Mouse (Mus musculus): ENCODE measurements around the gene Gm5039. TPM values are rescaled to one million over a fixed set of nuclear protein-coding genes. Genes with fewer than 3 reads are reported as not detected.
"Not testable (repeated sequence)": the region's sequence is repeated elsewhere in the genome, so short reads cannot be mapped to it uniquely, and the experiment has no call there.

Gene Gm5039
- total RNA-seq (2018; cell fraction: chromatin; rRNA removed), result not detected
- total RNA-seq (2018; cell fraction: cytosol; rRNA removed), result not detected
- total RNA-seq (2018; cell fraction: nucleus; rRNA removed), result not detected
- not detected in 3 replicates for polyA plus RNA-seq (2018)

DNA sequence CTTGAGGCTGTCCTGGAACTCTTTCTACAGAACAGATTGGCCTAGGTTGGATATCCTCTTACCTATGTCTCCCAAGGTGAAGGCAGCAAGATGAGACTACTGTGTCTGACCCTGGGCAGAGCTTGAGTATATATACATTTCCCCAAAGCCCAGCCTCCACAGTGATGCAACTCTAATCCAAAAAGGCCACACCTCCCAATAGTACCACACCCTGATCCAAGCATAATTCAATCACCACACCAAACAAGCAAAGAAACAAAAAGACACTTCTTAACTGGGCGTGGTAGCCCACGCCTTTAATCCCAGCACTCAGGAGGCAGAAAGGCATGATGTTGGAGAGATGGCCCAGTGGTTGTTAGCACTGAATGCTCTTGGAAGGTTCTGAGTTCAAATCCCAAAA is at the start of gene Gm5039:
TSS of gene Gm5039 (minus strand) at position 101 of the 400 bp plus-strand sequence.
- not testable (repeated sequence) for H3K79me2 ChIP-seq (ENCODE audit: inconsistent target); H3K27ac ChIP-seq; H3K36me3 ChIP-seq (ENCODE audit: inconsistent target); H3K4me3 ChIP-seq (ENCODE audit: inconsistent target)
- WGBS (ENCODE audit: missing documents), result 94% methylated on average over 2 of the region's 2 CpGs

DNA sequence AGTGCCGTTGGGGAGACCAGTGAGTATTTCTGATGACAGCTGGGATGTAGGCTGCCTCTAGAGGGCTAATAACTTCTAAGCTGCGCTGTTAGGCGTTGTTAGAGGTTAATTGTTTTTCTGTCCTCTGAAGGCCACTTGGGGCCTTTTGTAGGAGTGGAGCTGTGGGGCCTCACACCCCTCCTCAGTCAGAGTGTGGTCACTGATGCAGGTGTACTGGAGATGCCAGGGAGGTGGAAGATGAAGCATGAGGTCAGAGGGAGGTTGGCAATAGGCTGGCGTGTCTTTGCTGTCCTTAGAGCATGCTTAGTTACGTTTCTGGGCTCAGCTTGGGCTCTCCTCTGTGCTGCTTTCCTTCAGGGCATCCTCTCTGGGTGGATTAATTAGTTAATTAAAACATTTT is 48.2 kb upstream of the Gm5039 start:
- Histone ChIP-seq H3K79me2 (ENCODE audit: inconsistent target) (no peaks in the 10 kb centered on the region), H3K4me3 (ENCODE audit: inconsistent target) (no peak overlapping the region), H3K27ac (no peak overlapping the region), H3K36me3 (ENCODE audit: inconsistent target) (peaks cover 7% of the 10 kb centered on the region; the same call in 1 of the 2 replicates)
- 96% methylated on average over 5 of the region's 5 CpGs for WGBS (ENCODE audit: missing documents)

DNA sequence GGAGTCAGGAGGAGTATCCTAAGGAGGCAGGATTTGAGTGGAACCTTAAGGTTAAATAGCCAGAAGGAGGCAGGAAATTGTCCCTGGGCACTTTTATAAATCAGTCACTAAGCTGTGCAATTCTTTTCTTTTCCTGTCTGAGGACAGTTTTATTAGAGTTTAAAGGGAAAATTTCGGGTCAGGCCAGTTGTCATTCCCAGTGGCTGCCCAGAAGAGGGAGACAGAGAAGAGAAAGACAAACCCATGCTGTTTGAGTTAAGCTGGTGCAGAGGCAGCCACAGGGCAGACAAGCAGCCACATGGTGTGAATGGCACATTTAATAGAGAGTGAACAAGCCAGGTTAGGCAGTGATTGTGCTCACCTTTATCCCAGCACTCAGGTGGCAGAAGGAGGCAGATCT is 46.5 kb upstream of the Gm5039 start:
- not testable (repeated sequence) for H3K79me2 ChIP-seq (ENCODE audit: inconsistent target); H3K36me3 ChIP-seq (ENCODE audit: inconsistent target); H3K27ac ChIP-seq; H3K4me3 ChIP-seq (ENCODE audit: inconsistent target)
- WGBS (ENCODE audit: missing documents), result no CpG with 5 or more reads among the region's 1 CpGs

DNA sequence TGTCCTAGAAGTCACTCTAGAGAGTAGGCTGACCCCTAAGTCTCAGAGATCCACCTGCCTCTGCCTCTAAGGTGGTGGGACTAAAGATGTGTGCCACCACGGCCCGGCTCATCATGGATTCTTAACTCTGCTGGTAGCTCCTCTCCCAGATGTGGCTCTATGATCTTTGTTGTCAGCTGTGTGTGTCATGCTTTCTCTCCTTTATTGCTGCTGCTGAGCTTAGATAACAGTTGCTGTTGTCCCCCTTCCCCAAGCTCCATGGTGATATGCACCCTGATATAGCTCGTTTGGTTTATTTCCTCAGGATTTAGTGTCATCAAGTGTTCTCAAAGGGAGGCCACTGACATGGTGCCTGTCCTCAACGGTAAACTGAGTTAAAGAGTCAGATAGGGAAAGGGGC is 45.9 kb upstream of the Gm5039 start:
- H3K36me3 ChIP-seq (ENCODE audit: inconsistent target); H3K4me3 ChIP-seq (ENCODE audit: inconsistent target); H3K79me2 ChIP-seq (ENCODE audit: inconsistent target); H3K27ac ChIP-seq: not testable (repeated sequence)
- WGBS (ENCODE audit: missing documents), result 88% methylated on average over 4 of the region's 4 CpGs

DNA sequence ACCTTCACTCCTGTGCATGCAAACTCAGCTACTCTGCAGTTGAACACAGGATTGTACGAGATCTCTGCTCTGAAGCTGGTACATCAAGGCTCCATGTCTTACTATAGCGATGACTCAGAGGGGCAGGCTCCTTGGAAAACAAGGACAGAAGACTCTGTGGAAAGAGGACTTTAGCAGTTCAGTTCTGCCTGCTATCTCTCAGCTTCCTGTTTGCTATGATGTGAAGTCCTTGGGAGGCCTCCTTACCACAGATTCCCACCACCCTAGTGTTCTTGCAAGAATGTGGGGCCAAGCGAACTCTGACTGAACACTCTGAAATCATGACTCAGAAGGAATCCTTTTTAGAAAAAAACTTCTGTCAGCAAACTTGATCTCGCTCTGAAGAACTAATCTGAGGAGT is 44.8 kb upstream of the Gm5039 start:
- H3K27ac ChIP-seq, result no peak overlapping the region
- no peak overlapping the region for H3K4me3 ChIP-seq (ENCODE audit: inconsistent target)
- peaks cover 7% of the 10 kb centered on the region; the same call in 1 of the 2 replicates for H3K36me3 ChIP-seq (ENCODE audit: inconsistent target)
- WGBS (ENCODE audit: missing documents), result 52% methylated on average over 4 of the region's 4 CpGs
- no peaks in the 10 kb centered on the region for H3K79me2 ChIP-seq (ENCODE audit: inconsistent target)

DNA sequence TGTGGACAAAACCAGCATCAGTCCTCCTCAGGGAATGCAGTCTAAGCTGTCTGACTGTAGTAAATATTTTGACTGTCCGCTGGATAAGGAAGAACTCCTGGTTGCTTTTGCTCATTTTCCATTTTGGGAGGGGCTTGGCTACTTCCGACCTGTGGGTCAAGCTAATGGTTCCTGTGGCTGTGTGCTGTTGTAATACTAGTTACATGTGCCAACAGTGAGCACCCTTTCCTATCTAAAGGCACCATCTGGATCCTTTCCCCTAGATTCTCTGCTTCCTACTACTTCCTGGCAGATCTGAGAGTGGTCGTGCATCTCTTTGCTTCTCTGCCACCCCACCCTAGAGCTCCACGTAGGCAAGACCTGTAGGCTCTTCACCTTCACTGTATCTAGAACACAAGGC is 43.8 kb upstream of the Gm5039 start:
- no peak overlapping the region for H3K27ac ChIP-seq
- no peak overlapping the region for H3K4me3 ChIP-seq (ENCODE audit: inconsistent target)
- peaks cover 2% of the 10 kb centered on the region; the same call in 1 of the 2 replicates for H3K79me2 ChIP-seq (ENCODE audit: inconsistent target)
- peaks cover 7% of the 10 kb centered on the region; the same call in 1 of the 2 replicates for H3K36me3 ChIP-seq (ENCODE audit: inconsistent target)
- 66% methylated on average over 4 of the region's 4 CpGs for WGBS (ENCODE audit: missing documents)

DNA sequence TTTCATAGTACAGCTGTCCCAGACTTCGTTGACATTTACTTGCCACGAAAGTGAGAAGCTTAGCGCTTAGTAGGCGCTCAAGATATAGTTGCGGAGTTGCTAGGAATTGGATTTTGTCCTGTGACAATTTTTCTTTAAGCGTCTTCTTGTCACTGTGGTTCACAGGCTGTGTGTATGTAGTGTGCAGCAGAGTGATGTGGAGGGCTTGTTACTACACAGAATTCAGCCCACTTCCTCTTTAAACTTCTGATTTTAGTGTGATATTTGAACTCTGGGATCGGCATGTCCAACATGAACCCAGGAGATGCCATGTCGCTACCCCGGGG is 37.3 kb upstream of the Gm5039 start:
- Histone ChIP-seq H3K79me2 (ENCODE audit: inconsistent target) (peaks cover 7% of the 10 kb centered on the region; the same call in 1 of the 2 replicates), H3K27ac (peak overlapping the region; percentile 63; the same call in 1 of the 2 replicates), H3K36me3 (ENCODE audit: inconsistent target) (no peaks in the 10 kb centered on the region), H3K4me3 (ENCODE audit: inconsistent target) (peak overlapping the region; percentile 88)
- WGBS (ENCODE audit: missing documents), result 43% methylated on average over 9 of the region's 9 CpGs

DNA sequence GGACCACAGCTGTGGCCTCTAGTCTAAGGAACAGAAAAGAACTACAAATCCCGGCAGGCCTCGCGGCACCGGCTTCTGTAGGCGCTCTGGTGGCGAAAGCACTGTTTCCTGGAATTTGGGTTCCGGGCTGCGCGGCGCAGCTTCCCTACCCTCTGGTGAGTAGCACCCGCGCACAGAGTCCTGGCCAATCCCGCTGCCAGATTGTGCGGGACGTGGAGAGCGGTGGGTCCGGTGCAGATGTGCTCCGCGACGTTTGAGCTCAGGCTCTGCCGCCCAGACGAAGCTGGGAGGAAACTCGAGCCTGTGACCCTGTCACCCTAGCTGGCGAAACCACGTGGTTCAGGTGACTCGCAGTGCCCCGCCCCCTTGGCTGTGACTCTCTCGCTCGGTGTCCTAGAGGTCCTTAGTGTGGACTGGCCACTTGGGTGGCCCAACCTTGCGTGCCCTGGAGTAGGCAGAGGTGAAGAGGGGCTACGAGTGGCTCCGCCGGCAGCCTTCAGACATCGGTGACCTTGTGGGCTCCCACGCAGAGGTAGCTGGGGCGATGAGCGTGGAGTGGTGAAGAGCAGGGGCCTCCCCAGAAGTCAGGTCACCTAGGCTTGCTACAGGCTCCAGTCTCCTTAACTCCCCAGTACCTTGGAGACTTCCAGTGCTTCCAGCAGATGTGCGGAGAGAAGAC is 36.8 kb upstream of the Gm5039 start, which contains the start of gene Adck1:
TSS of gene Adck1 (plus strand) at position 114 of the 679 bp plus-strand sequence.
- WGBS (ENCODE audit: missing documents), result 1% methylated on average over 30 of the region's 38 CpGs
- Histone ChIP-seq H3K27ac (peak within 1 kb of the TSS; percentile 63), H3K36me3 (ENCODE audit: inconsistent target) (no peaks in the 10 kb centered on the region), H3K79me2 (ENCODE audit: inconsistent target) (peaks cover 7% of the 10 kb centered on the region; the same call in 1 of the 2 replicates), H3K4me3 (ENCODE audit: inconsistent target) (peak within 1 kb of the TSS; percentile 88)

DNA sequence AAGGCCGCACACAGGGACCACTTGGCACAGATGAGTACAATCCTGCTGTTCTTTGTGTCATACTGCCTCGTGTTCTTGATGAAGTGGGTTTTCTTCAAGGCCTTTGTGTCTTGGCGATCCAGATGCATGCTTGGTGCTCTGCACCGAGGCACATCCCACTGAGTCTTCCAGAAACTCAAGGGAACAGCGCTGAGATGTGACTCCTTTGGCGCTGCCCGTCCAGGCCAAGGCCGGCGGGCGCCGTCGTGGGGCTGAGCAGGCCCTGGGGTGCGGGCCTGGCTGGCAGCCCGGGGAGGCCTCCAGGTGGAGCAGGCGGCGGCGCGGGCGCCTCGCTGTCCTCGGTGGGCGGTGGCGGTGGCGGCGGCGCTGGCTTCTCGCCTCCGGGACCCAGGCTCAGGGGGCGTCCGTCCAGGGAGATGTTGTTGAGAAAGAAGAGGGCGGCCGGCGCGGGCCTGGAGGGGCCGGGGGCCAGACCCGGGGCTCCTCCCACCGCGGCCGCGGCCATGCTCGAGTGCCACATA is 30.4 kb upstream of the Gm5039 start:
- Histone ChIP-seq H3K27ac (no peak overlapping the region), H3K36me3 (ENCODE audit: inconsistent target) (no peaks in the 10 kb centered on the region), H3K79me2 (ENCODE audit: inconsistent target) (no peaks in the 10 kb centered on the region), H3K4me3 (ENCODE audit: inconsistent target) (no peak overlapping the region)
- WGBS (ENCODE audit: missing documents), result 31% methylated on average over 29 of the region's 41 CpGs

DNA sequence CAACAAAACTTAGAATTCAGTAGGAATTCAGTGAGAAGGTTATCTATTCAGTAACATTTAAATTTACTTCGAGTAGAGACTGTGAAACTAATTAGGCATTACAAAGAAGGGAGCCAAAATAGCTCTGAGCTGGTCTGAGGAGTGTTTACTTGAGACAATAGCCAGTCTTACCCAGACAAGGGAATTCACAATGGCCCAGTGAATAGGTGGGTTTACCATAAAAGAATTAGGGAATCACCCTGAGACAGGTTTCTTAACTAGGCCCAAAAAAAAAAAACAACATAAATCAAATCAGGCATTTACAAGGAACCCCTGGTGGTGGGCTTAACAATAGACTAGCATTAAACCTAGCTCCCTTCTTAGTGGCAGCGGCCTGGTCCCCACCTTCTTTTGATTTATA is 17.5 kb upstream of the Gm5039 start:
- WGBS (ENCODE audit: missing documents), result 67% methylated on average over 2 of the region's 2 CpGs
- H3K27ac ChIP-seq; H3K36me3 ChIP-seq (ENCODE audit: inconsistent target); H3K79me2 ChIP-seq (ENCODE audit: inconsistent target); H3K4me3 ChIP-seq (ENCODE audit: inconsistent target): not testable (repeated sequence)

DNA sequence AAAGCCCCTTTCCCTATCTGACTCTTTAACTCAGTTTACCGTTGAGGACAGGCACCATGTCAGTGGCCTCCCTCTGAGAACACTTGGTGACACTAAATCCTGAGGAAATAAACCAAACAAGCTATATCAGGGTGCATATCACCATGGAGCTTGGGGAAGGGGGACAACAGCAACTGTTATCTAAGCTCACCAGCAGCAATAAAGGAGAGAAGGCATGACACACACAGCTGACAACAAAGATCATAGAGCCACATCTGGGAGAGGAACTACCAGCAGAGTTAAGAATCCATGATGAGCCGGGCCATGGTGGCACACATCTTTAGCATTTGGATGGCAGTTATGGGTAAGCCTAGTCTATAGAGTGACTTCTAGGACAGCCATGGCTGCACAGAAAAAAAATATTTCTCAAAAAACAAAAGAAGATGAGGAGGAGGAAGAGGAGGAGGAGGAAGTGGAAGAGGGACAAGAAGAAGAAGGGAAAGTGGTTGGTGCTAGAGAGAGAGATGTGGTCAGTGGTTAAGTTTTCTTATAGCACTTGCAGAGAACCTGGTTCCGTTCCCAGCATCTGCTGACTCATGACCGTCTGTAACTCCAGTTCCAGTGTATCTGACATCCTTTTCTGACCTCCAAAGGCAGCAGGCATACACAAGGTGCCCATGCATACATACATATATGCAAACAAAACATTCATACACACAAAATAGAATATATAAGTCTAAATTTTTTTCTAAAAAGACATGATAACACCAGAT is 13.0 kb upstream of the Gm5039 start:
- not testable (repeated sequence) for H3K36me3 ChIP-seq (ENCODE audit: inconsistent target); H3K4me3 ChIP-seq (ENCODE audit: inconsistent target); H3K27ac ChIP-seq; H3K79me2 ChIP-seq (ENCODE audit: inconsistent target)
- 48% methylated on average over 4 of the region's 4 CpGs for WGBS (ENCODE audit: missing documents)

DNA sequence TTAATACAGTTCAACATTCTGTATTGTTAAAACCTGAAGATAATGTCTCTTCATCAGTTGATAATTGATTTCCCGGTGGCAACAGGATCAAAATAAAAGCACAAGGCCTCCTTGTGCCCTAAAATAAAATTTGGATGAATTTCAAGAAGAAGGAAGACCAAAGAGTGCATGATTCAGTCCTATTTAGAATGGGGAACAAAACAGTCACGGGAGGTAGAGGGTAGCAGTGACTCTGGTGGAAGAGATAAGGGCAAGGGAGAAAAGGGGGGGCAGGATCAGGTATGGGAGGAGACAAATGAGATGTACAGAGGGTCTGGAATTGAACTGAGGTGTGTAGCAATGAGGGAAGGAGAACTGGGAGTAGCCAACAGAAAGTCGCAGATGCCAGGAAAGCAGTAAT is 9.3 kb downstream of the Gm5039 start:
- Histone ChIP-seq H3K4me3 (ENCODE audit: inconsistent target) (no peak overlapping the region), H3K36me3 (ENCODE audit: inconsistent target) (no peaks in the 10 kb centered on the region), H3K79me2 (ENCODE audit: inconsistent target) (no peaks in the 10 kb centered on the region), H3K27ac (no peak overlapping the region)
- WGBS (ENCODE audit: missing documents), result 83% methylated on average over 3 of the region's 3 CpGs

DNA sequence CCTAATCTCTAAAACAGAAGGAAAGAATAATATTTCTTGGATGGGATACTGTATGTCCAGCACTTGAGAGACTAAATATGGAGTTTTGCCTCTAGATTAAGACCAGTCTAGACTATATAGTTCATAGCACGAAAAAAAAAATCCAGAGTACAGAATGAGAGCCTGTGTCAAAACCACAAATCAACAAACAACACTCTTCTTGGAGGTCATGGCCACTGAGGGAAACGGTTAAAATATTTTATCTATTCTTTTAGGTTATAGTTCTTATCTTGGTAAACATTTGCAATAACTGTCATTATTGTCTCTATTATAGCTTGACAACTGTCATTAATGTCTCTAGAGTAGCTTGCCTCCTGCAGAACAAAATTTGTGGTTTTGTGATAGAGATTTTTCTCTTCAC is 26.7 kb downstream of the Gm5039 start:
- WGBS (ENCODE audit: missing documents), result 40% methylated on average over 1 of the region's 2 CpGs

DNA sequence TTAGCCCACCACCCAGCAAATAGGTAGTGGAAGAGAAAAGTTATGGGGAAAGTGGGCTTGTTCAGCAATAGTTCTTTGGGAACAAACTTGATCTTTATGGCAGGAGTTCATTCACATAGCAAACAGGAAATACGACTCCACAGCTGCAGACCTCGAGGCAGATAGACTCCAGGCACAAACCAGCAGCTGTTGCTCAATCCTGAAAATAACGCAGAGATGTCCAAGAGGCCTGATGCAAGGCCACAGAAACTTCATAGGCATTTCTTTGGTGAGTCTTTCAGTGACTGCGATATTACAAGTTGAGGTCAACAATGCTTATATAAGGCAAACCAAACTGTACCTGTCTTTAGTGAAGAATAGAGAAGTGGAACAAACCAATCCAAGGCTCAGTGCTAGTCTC is 30.7 kb downstream of the Gm5039 start:
- H3K36me3 ChIP-seq (ENCODE audit: inconsistent target); H3K79me2 ChIP-seq (ENCODE audit: inconsistent target); H3K4me3 ChIP-seq (ENCODE audit: inconsistent target); H3K27ac ChIP-seq: not testable (repeated sequence)
- WGBS (ENCODE audit: missing documents), result 70% methylated on average over 4 of the region's 4 CpGs

More for the DNA sequence above, 26.7 kb downstream of the Gm5039 start:
- not testable (repeated sequence) for H3K36me3 ChIP-seq (ENCODE audit: inconsistent target); H3K79me2 ChIP-seq (ENCODE audit: inconsistent target); H3K27ac ChIP-seq; H3K4me3 ChIP-seq (ENCODE audit: inconsistent target)

DNA sequence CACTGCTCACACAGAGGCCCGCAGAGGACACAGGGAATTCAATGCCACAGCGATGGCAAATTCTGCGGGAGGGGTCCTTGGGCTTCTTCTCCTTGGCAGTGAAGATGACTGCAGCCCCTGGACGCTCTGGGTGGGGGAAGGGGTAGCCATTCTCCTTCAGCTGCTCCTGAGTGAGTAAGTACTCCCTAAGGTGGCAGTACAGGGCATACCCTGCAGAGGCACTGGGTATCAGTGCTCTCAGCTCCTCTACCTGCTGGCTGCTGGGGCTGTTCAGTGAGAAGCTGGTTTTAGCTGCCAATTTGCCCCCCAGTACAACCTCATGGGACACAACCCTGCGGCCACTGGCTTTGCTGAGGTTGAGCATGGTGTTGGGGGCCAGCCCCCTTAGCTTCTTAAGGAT is 38.6 kb downstream of the Gm5039 start:
- not testable (repeated sequence) for H3K27ac ChIP-seq; H3K79me2 ChIP-seq (ENCODE audit: inconsistent target); H3K36me3 ChIP-seq (ENCODE audit: inconsistent target); H3K4me3 ChIP-seq (ENCODE audit: inconsistent target)
- 90% methylated on average over 4 of the region's 5 CpGs for WGBS (ENCODE audit: missing documents)
